Mouse (Mus musculus): Measurements from ENCODE around the gene Hoxa6.

- TF ChIP-seq CTCF (IDR thresholded peaks at IDR 0.05; ENCODE audit: low read depth, low read length) (no peak), POLR2A (IDR thresholded peaks at IDR 0.05; ENCODE audit: extremely low read depth, insufficient read depth, low read length) (no peak)
These were observed 36.0 kb downstream of the Hoxa6 start for GRCm38 (mm10) chr6:52172501-52172900.
